Mouse (Mus musculus): Measurements from ENCODE around the gene Stoml1. TPM values are rescaled to one million over a fixed set of nuclear protein-coding genes. Genes with fewer than 3 reads are reported as not detected.

The Stoml1 gene
- total RNA-seq (2021), result 10 to 100 TPM; 71.3 to 79.0 TPM

DNA sequence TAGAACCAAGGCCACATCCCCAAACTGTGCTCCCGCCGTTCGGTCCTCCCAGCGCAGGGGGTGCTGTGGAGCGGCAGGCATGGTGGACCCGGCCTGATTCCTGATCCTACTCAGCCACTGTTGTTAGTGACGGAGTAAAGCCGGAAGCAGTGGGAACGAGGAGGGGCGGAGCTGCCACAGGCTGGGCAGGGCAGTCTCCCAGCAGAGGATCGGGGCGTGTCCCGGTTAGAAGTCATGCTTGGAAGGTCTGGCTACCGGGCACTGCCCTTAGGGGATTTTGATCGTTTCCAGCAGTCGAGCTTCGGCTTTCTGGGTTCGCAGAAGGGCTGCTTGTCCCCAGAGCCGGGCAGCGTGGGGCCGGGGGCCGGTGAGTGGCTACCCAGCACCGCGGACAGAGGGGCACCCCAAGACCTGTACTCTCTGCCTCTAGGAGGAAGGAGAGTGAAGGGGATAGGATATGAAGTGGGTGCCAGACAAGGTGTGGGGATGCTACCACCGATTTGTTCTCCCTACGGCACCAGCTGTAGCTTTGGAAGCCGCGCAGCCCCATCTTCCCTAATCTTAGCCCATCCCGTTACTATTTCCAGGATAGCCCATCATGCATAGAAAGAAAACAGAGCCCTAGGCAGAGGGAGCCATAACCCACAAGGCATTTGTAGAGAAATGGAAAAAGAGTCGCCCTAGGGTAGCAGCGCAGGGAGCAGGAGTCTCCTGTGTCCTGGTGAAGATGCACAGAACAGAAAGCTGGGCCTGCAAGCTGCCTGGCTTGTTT, at the start of gene Stoml1:
TSS of gene Stoml1 (plus strand) at position 132 of the 772 bp plus-strand sequence.
- DNase-seq, result peak; percentile 92 to 93

DNA sequence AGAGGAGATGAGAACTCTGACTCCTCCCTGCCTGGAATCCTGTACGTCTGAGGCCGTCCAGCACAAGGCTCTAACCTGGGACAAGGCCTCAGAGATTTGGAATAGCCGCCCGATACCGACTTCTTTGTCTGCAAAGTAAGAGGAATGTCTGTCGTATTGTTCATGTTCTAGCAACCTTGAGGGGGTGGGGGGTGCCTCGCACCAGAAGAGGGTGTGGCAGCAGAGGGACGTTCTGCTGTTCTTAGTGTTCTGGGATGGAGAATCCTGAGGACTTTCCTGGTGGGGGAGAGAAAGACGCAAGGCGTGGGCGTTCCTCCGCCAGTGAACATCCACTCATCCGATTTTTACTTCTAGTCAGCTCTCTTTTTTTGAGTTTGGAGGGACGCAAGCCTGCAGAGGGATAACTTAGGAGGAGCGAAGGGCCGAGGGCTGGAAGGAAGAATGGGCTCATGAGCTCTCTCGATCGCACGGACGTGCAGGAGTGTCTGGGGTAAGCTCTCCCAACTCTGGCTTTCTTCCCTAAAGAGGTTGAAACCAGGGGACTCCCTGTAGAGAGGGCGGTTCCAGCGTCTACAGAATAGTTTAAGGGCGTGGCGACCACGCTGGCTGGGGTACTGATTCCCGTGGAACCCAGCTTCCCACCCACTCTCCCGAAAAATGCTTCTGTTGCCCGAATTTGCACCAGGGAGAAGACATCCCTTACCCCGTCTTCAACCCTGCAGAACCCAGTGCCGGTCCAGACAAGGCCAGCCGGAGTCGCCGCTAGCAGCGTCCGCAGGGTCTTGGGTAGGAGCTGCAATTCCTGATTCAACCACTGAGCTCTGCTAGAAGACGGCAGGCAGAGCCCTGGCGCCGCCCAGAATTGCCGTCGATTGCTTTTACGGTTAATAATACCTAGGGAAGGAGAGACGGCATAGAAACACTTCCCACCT, 49.2 kb upstream of the Stoml1 start, which contains the start of the genes Islr and Islr2:
TSS of gene Islr (minus strand) at position 791 of the 932 bp plus-strand sequence.
TSS of gene Islr2 (minus strand) at position 804 of the 932 bp plus-strand sequence.
- DNase-seq, result peak in 1 of 2 experiments; percentile 48

DNA sequence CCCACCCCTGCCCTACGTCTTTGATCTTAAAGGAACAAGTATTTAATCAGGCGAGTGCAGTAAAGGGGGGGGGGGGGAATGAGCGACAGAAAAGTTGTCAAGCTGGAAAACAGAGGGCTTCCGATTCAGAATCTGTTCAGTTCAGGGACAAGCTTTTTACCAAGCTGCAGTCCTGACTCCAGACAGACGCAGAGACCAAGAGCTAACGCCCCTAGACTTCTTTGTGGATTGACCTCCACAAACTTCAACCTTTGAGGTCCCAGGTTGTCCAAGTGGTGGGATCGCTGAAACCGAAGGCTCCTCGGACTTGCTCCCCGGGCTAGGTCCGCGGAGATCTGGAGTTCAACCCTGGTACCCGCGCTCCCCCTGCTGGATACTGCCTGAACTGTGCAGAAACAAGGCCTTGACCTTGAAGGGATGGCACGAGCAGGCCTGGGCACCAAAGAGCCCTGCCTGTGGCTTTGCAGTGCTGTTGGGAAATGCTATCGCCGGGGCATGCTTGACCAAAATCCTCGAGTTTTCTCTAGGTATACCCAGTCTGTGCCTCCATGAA, 48.4 kb upstream of the Stoml1 start:
- peak; percentile 89 to 92 for DNase-seq

DNA sequence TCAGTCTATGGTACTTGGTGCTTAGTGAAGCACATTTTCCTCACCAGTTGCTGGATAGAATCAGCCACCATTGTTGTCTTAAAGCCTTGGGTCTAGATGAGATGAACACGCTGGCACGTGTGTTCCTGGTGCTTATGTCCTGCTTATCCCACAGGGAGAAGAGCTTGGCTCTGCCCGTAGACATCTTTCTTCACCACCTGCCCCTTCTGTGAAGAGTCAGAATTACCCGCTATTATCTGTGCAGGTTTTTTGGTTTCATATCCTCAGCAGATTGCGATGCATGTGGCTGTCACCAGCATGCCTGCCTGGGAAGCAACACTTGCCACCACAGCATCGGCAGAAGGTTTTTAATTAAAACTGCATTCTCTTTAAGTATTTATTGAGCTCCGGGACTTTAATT, 47.0 kb upstream of the Stoml1 start:
- DNase-seq, result peak; percentile 50 to 52

DNA sequence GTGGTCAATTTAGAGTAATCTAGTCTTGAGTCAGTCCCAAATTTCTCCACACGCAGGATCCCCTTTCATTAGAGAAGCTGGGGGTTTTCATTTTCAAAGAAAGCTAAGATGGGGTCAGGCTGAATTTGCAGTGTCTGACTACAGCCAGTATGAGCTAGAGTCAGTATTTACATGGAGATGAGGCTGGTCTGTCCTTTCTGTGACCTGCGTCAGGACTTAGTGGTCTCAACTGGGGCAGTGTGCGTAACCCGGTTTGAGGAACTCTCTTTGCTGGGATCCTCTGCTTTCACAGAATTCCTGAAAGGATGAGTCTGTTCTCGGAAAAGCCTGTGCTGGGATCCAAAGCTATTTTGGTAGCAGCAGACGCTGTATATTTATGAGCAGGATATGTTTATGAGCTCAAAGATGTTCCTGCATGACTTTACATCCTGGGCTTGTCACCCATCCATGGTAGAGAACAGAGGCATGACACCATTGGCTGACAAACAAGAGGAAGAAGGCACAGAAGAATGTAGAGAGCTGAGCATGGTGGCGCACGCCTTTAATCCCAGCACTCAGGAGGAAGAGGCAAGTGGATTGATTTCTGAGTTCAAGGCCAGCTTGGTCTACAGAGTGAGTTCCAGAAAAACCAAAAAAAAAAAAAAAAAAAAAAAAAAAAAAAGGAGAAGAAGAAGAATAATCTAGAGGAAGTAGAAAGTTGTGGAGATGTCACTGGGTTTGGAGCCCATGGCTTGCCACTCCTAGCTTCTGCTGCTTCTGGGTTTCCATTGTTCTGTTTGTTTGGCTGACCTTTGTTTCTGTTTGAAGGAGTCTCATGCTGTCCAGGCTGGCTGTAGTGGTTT, 43.3 kb upstream of the Stoml1 start:
- DNase-seq, result no peak

DNA sequence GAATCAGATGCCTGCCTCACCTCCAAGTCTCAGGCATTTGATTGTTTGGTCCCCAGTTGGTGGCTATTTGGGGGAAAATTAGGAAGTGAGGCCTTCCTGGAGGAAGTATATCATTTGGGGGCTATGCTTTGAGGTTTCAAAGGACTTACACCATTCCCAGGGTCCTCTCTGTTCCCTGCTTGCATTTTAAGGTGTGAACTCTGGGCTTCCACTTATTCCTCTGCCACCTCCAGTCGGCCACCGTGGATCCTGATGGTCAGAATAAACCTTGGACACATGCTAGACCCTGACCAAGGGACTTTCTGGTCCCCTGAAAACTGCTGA, 42.7 kb upstream of the Stoml1 start:
- DNase-seq, result no peak

GRCm38 (mm10) chr9:58213377-58213776, 39.6 kb upstream of the Stoml1 start:
- no peak for DNase-seq

DNA sequence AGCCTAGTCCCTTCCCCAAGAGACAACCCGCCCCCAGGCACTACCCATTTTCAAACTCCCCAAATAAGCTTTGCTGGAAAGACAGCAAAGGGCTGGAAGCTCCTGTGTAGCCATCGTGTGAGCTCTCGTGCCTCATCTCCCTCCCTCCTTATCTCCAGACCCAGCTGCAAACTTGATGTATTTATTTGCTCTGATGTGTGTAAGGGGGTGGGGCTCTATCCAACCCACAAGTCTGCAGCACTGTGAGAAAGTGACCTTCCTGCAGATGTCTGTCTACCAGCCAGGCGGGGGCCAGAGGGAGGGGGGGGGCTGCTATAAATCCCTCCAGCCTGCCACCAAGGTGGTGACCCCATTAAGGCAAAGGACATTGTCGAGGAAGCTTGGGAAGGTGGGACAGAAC, 39.1 kb upstream of the Stoml1 start:
- no peak for DNase-seq

DNA sequence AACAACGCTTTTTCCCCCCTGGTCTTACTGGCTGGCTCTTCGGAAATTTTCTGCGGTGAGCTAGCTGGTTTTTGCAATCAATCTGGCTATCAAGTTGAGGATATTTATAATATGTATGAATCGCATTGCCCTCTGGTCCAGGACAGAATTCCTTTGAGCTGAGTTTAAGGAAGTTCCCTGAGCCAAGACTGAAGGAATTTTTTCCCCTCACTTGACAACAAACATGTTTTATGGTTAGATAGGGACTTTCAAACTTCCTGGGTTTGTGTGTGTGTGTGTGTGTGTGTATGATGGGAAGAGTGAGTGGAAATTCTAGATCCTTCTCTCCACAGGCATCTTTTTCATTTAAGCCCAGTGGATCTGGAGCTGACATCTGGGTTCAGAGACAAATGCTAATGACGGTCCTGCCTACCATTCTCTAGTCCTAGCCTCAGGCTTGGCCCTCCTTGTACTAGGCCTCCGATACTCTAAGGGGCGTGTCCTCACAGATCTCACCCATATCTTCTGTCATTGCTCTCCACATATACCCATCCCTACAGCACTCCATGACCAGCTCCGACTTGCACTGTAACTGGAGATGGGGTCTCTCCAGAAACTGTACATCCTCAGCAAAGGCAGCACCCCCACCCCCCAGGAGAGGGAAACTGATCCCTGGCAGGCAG, 38.3 kb upstream of the Stoml1 start:
- no peak for DNase-seq

- DNase-seq, result no peak
Observed at GRCm38 (mm10) chr9:58216402-58216801, 36.6 kb upstream of the Stoml1 start.

- no peak for DNase-seq
Observed at GRCm38 (mm10) chr9:58218539-58218938, 34.4 kb upstream of the Stoml1 start.

GRCm38 (mm10) chr9:58220218-58220903, 32.6 kb upstream of the Stoml1 start:
- DNase-seq, result no peak

GRCm38 (mm10) chr9:58224356-58224755, 28.6 kb upstream of the Stoml1 start:
- DNase-seq, result no peak

DNA sequence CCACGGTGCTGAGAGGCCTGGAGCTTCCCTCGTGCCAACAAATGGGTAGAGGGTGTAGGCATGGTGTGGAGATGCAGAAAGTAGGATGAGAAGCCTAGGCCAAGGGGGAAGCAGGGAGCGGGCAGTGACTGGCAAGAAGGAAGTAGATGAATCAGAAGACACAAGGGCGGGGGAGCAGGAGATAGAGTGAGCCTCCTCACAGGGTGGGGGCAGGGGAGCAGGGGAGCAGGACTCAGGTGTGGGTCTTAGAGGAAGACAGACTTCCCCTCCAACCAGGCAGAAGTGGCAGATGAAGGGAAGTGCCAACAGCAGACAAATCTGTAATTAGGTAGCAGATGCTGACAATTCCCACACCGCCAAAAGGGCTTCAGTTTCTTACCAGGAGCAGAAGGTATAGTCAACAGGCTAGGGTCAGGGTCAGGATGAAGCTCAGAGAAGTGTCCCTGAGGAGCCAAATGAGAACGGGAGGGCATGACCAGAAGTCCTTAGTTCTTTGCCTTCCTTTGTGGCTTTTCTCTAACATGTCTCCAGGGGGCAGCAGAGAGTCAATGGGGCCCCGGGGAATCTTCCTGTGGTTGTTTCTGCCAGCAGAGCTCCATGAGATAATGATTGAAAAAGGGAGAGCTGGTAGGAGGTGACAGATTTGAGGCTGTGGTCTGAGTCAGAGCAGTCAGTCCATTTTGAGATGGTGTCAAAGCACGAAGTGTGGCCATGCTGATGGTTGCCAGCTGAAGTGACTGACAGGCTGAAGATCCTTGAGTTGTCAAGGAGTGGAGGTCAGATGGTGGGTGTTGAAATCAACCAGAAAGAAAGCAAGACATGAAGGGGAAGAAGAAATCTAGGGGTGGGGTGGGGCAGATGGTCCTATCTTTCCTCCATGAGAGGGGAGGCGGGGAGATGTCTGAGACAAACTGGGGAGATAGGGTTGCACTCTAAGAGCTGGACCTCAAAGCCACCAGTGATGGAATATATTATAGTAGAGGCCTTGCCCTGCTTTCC, 26.8 kb upstream of the Stoml1 start:
- DNase-seq, result peak in 1 of 2 experiments; percentile 51

- no peak for DNase-seq
Observed at GRCm38 (mm10) chr9:58228777-58229466, 24.0 kb upstream of the Stoml1 start.

- DNase-seq, result no peak
Observed at GRCm38 (mm10) chr9:58231746-58232145, 21.2 kb upstream of the Stoml1 start.

DNA sequence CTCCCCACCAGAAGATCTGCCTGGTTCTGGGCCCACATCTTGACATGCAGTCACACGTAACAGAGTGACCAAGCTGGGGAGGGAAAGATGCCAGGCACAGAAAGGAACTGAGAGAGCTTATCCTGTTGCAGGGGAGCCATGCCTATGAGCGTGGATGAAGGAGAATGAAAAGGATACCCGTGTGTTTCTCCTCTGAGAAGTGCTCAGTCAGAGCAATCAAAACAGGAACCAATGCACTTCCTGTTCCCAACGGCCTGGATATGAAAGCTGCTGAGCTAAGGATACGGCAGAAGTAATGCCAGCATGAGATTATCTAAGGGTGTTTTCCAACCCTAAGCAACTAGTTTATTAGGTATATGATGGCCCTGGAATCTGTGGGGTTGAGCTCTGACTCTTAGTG, 20.6 kb upstream of the Stoml1 start:
- DNase-seq, result no peak

DNA sequence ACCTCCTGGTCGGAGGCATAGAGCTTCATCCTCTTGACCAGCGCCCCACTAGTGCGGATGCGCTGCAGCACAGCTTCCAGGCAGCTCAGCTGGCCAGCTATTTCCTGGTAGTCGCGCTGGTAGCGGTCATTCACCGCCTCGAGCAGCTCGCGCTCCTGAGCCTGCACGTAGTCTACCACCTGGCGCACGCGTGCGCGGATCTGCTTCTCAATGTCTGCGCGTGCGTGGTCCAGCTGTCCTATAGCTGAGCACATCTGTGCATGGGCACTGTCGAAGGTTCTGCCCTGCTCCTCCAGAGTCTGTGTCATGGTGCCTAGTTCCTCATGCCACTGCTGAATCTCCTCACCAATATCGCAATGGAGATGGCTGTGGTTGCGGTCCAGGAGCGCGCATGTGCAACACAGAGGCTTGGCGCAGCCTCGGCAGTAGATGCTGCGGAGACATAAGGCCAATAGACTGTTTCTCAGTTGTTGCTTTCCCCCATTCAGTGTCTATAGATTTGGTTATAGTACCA, 18.4 kb upstream of the Stoml1 start:
- DNase-seq, result no peak

All from layer of hippocampus, postnatal 36 days (tissue).